Mouse (Mus musculus): ENCODE measurements around the gene Thbd. TPM values are rescaled to one million over a fixed set of nuclear protein-coding genes. Genes with fewer than 3 reads are reported as not detected.

The Thbd gene
- polyA plus RNA-seq, 1 experiment from 2014 or later = 7.3 TPM

Other genes starting within 250 kb of the Thbd start
- gene Sstr4, start 12.8 kb downstream of the Thbd start, polyA plus RNA-seq (2015; fragmentation: Nextera tagmentation; extraction: Ambion mirVana) = 1.6 and 2.1 TPM in 2 replicates
- gene Cd93, start 35.4 kb upstream of the Thbd start, polyA plus RNA-seq (2015; fragmentation: Nextera tagmentation; extraction: Ambion mirVana) = 7.4 and 7.5 TPM in 2 replicates

Data from forebrain, embryonic 16.5 days (tissue).